Mouse (Mus musculus) megakaryocyte, embryonic 14.5 days (primary cell): ENCODE measurements at regions not wholly inside any gene's neighbourhood (a gene's known extent, or its start where the extent isn't known, plus 50 kb on each side); places are given as distances from the start of the nearest gene placed in this dataset.

Source experiments
- FLI1 ChIP-seq: IDR thresholded peaks from 2 replicates; pipeline ENCODE4 v1.6.1; 2012; ENCODE audit warnings: low read length, inconsistent platforms, mixed read lengths
- GATA1 ChIP-seq: IDR thresholded peaks from 3 replicates; pipeline ENCODE4 v1.6.1; 2012; ENCODE audit warnings: mixed read lengths, low read length, inconsistent platforms, borderline replicate concordance

DNA sequence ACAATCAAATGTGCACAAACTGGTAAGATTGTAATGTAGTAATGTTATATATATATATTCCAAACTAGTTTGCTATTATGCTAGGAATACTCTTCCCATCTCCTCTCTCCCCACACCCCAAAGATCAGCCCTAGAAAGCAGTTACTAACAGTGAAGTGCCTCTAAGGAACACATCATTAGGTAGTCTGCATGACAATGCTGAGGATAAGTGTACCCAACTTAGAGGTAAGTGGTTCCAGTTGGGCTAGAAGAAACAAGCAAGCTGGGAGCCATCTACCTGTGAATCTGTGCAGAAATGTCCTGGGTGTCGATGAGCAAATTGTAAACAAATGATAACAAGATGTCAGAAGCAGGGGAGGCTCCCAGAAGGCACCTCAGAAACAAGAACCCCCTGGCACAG lies 141.7 kb downstream of the Fam43a start:
- TF ChIP-seq GATA1: no peak
- no peak for TF ChIP-seq FLI1
